Mouse (Mus musculus): ENCODE measurements at regions not wholly inside any gene's neighbourhood (a gene's known extent, or its start where the extent isn't known, plus 50 kb on each side); places are given as distances from the start of the nearest gene placed in this dataset.

GRCm38 (mm10) chr9:47351036-47351435 is 178.9 kb upstream of the Cadm1 start:
- no peak for DNase-seq (ENCODE audit: low spot score)

- no peak for DNase-seq (ENCODE audit: low spot score)
These were observed 177.0 kb upstream of the Cadm1 start for GRCm38 (mm10) chr9:47353017-47353416.

GRCm38 (mm10) chr9:47353972-47354371 is 176.0 kb upstream of the Cadm1 start:
- no peak for DNase-seq (ENCODE audit: low spot score)

- no peak for DNase-seq (ENCODE audit: low spot score)
These were observed 175.6 kb upstream of the Cadm1 start for GRCm38 (mm10) chr9:47354423-47354822.

GRCm38 (mm10) chr9:47354866-47355265 is 175.1 kb upstream of the Cadm1 start:
- DNase-seq (ENCODE audit: low spot score) = no peak

GRCm38 (mm10) chr9:47357756-47358399 is 172.1 kb upstream of the Cadm1 start:
- peak; percentile 51 for DNase-seq (ENCODE audit: low spot score)

GRCm38 (mm10) chr9:47358400-47358767 is 171.6 kb upstream of the Cadm1 start:
- no peak for DNase-seq (ENCODE audit: low spot score)

- DNase-seq (ENCODE audit: low spot score) = no peak
These were observed 166.9 kb upstream of the Cadm1 start for GRCm38 (mm10) chr9:47363086-47363485.

GRCm38 (mm10) chr9:47364762-47365161 is 165.2 kb upstream of the Cadm1 start:
- DNase-seq (ENCODE audit: low spot score) = no peak

GRCm38 (mm10) chr9:47367266-47367957 is 162.6 kb upstream of the Cadm1 start:
- DNase-seq (ENCODE audit: low spot score) = no peak

- DNase-seq (ENCODE audit: low spot score) = no peak
These were observed 161.7 kb upstream of the Cadm1 start for GRCm38 (mm10) chr9:47368015-47368901.

GRCm38 (mm10) chr9:47372296-47372695 is 157.7 kb upstream of the Cadm1 start:
- DNase-seq (ENCODE audit: low spot score) = no peak

GRCm38 (mm10) chr9:47374086-47374485 is 155.9 kb upstream of the Cadm1 start:
- no peak for DNase-seq (ENCODE audit: low spot score)

GRCm38 (mm10) chr9:47376645-47377044 is 153.3 kb upstream of the Cadm1 start:
- no peak for DNase-seq (ENCODE audit: low spot score)

GRCm38 (mm10) chr9:47378541-47378940 is 151.4 kb upstream of the Cadm1 start:
- no peak for DNase-seq (ENCODE audit: low spot score)

- no peak for DNase-seq (ENCODE audit: low spot score)
These were observed 149.6 kb upstream of the Cadm1 start for GRCm38 (mm10) chr9:47380361-47380760.

GRCm38 (mm10) chr9:47384185-47384854 is 145.7 kb upstream of the Cadm1 start:
- DNase-seq (ENCODE audit: low spot score) = no peak

- DNase-seq (ENCODE audit: low spot score) = no peak
These were observed 143.3 kb upstream of the Cadm1 start for GRCm38 (mm10) chr9:47386646-47387045.

- no peak for DNase-seq (ENCODE audit: low spot score)
These were observed 142.8 kb upstream of the Cadm1 start for GRCm38 (mm10) chr9:47387221-47387620.

GRCm38 (mm10) chr9:47387716-47388300 is 142.2 kb upstream of the Cadm1 start:
- no peak for DNase-seq (ENCODE audit: low spot score)

- DNase-seq (ENCODE audit: low spot score) = no peak
These were observed 140.1 kb upstream of the Cadm1 start for GRCm38 (mm10) chr9:47389901-47390300.

- no peak for DNase-seq (ENCODE audit: low spot score)
These were observed 138.3 kb upstream of the Cadm1 start for GRCm38 (mm10) chr9:47391669-47392068.

Measured in ovary, postnatal 36 days (tissue).